ENCODE assay signal across 1 mouse cellular context in the genomic region with DNA sequence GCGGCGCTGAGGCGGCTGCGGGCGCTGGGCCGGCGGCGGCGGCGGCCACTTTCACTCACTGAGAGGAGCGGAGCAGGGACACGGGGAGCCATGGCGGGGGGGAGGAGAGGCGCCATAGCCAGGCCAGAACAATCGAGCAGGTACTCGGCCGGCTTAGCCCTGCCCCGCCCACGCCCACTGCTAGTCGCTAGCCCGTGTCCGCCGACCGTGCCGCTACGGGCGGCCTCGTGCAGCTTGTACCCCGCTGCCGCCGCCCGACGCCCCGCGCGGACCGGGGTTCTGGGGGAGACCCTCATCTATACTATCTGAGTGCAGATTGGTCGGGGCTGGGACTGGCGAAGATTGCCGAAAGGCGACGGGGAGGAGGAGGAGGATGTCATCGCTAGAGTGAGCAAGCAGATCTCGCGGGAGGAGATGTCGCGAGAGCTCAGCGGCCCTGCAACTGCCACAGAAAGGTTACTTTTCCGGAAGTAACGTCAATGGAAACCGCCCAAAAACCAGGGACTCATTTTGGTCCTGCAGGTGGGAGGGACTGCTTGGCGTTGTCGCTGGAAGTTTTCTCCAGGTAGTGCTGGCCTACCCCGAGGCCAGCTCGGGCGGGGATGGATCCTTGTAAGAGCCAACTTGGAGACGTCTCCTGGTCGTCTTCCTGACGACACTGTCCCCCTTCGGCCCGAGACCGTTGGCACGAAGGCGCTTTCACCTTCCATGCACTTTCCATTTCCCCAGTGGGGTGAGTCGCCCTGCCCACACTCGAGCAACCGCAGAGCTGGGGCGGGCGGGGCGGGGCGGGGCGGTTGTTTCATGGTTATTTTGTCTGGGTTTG.
A peak's percentile ranks its signal among the peaks of the same experiment; 100 is the strongest.
TF ChIP-seq lines count a peak whose summit lies in the region.

A gene (minus strand): TSS at position 117 of the 826 bp plus-strand sequence.

TF ChIP-seq in MEL, 35 proteins besides CTCF, POLR2A, EP300 and RAD21 (continued from another document):
- TF ChIP-seq E2F4 (IDR thresholded peaks at IDR 0.05; ENCODE audit: borderline replicate concordance, low read depth, low read length) (no peak), SIN3A (IDR thresholded peaks at IDR 0.05; ENCODE audit: low read length) (peak; percentile 96), CHD2 (IDR thresholded peaks at IDR 0.05; ENCODE audit: low read length) (peak; percentile 95), MAFK (IDR thresholded peaks at IDR 0.05; ENCODE audit: borderline replicate concordance, low read depth, low read length) (no peak; the same call in 1 of the 2 replicates), ELF1 (IDR thresholded peaks at IDR 0.05; ENCODE audit: low read depth, low read length) (peak; percentile 82), SMC3 (IDR thresholded peaks at IDR 0.05; ENCODE audit: low read depth, low read length) (no peak), RCOR1 (IDR thresholded peaks at IDR 0.05; ENCODE audit: low read depth, low read length) (no peak), MYB (IDR thresholded peaks at IDR 0.05; ENCODE audit: low read depth, low read length) (peak; percentile 59), TAL1 (IDR thresholded peaks at IDR 0.05; ENCODE audit: low read length) (no peak), ZC3H11A (IDR thresholded peaks at IDR 0.05; ENCODE audit: low read depth, low read length) (no peak), POLR2AphosphoS2 (IDR thresholded peaks at IDR 0.05; ENCODE audit: low read length) (peak; percentile 92), KAT2A (conservative IDR thresholded peaks at IDR 0.05; ENCODE audit: low read depth, low read length) (peak; percentile 54; the same call in 1 of the 2 replicates), MYC (IDR thresholded peaks at IDR 0.05; ENCODE audit: low read depth, low read length) (peak; percentile 55; the same call in 1 of the 2 replicates), GABPA (IDR thresholded peaks at IDR 0.05; ENCODE audit: low read depth, low read length) (peak; percentile 8; the same call in 1 of the 2 replicates), USF2 (IDR thresholded peaks at IDR 0.05; ENCODE audit: borderline replicate concordance in 1 of 2, insufficient read depth in 1 of 2, low read depth in 1 of 2, low read length in 2 of 2) (no peak), HCFC1 (IDR thresholded peaks at IDR 0.05; ENCODE audit: low read depth, low read length) (peak; percentile 89)
